Mouse (Mus musculus): ENCODE results near the gene Olfr49. TPM values are rescaled to one million over a fixed set of nuclear protein-coding genes. Genes with fewer than 3 reads are reported as not detected.

The Olfr49 gene
- total RNA-seq, 2 experiments from 2014 or later, result not detected

DNA sequence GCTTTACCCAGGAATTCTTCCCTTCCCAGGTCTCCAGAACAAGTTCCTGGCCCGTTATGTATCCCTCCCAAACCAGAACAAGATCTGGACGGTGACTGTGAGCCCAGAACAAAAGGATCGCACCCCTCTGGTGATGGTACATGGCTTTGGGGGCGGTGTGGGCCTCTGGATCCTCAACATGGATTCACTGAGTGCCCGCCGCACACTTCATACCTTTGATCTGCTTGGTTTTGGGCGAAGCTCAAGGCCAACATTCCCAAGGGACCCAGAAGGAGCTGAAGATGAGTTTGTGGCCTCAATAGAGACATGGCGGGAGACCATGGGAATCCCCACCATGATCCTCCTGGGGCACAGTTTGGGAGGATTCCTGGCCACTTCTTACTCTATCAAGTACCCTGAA, 22.1 kb downstream of the Olfr49 start:
- DNase-seq (ENCODE audit: low spot score in 2 of 2), result no peak

DNA sequence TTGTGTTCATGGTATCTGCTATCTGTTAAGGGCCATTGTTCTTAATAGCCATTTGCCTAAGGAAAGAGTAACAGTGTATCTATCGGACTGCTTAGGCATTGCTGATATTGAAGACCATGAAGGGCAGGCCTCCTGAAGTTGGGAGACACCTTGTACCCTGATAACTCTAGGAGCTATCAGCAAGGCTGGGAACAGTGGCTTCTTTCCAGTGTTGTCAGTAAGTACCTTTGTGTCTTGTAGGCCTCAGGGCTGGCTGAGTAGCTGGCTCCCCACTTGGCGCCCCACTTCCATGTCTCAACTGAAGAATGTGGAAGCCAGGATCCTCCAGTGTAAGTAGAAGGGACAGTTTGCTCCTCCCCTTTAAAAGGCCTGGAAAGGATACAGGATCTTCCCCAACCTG, 23.4 kb downstream of the Olfr49 start:
- DNase-seq (ENCODE audit: low spot score in 2 of 2), result no peak

- DNase-seq (ENCODE audit: low spot score in 2 of 2), result no peak
Measured at GRCm38 (mm10) chr14:54260196-54260595, 24.5 kb downstream of the Olfr49 start.

DNA sequence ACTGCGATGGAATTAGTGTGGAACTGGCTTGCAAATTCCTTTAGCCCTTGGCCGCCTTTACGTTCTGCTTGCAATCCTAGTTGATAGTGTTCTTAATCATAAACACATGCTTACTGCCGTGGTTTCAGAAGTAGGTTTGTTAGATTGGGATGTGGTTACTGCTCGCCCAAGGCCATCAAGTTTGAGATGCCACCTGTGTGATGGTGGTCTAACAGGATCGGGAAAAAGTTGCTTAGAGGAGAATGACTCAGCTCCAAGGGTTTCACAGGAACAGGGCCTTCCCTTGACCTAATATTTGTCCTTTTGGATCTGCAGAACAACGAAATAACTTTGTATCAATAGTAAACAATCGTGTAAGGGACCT, 25.0 kb downstream of the Olfr49 start:
- DNase-seq (ENCODE audit: low spot score in 2 of 2), result no peak

DNA sequence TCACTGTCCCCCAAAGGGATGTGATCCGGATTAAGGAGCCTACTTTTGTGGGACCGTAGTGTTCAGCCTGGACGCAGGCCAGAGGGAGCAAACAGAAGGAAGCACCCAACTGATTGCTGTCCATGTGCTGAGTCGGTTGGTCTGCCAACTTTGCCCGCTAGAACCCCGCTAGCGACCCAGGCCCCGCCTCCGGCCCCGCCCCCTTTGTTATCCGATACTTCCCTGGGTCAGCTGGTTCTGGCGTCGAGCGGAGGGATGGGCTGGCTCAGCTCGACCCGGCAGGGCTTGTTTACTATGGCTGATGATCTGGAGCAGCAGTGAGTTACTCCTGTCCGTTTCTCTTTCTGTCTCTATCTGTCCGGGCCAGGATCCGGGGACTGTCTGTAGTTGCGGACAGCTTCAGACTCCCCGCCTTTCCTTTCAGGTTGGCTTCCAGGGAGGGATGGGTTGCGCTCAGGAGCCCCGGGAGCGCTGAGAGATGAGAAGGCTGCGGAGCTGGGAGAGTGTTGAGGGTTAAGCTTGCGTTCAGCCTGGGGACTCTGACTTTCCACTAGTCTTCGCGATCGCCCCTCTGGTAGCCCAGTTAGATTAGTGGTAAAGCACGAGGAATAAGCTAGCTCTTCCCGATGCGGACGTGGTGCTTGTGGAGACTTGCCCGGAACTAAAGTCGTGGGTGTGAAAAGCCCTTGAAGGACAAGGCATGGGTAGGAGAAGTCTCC, 25.6 kb downstream of the Olfr49 start:
- peak; percentile 64 to 89 for DNase-seq (ENCODE audit: low spot score in 2 of 2)

DNA sequence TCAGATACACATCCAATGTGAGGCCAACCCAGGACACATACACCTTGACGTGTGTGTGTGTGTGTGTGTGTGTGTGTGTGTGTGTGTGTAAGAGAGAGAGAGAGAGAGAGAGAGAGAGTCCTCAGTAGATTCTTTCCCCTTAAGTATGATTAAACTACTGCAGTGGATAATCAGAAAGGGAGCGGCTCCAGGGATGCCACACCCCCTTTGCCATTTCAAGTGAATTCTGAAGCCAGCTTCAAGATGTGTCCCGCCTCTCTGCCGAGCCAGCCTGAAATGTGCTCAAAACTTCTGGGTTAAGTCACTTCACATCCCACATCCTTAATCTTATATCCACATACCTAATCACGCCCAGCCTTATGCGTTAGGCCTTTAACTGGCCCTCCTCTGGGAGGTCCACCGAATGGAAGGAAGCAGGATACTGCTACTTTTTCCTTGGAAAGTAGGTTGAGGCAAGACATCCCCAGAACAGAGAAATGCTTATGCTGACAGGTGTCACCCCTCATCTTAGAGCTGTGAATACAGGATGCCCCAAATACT, 26.5 kb downstream of the Olfr49 start:
- DNase-seq (ENCODE audit: low spot score in 2 of 2), result no peak

DNA sequence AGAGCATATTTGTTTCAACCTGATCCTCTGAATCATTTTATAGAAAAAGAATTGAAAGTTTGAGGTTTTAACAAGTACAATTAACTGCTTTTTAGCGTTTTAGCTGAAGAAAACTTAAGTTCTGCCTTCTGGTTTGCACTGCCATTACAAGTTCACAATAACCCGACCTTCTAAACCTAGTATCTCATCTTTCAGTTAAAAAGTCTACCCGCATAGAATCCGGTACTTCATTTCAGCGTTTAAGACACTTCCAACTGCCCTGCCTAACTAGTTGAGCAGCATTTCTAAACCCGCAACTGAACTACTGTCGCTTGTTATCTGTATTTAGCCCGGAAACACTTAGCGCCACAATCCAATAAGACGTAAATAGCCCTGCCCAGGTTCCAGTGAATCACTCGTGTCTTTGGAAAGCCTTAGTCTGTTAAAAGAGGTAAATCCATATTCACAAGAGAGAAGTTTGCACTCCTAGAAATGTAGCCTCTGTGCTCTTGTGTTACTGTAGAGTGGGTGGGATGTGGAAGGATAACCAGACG, 30.0 kb downstream of the Olfr49 start:
- DNase-seq (ENCODE audit: low spot score in 2 of 2), result no peak

- DNase-seq (ENCODE audit: low spot score in 2 of 2), result peak; percentile 96 to 99
Measured at GRCm38 (mm10) chr14:54253741-54254291, 30.9 kb downstream of the Olfr49 start, which contains the start of the genes Dad1 and Abhd4. TSS of gene Dad1 (minus strand) at chr14:54254104. TSS of gene Abhd4 (plus strand) at chr14:54254188.

DNA sequence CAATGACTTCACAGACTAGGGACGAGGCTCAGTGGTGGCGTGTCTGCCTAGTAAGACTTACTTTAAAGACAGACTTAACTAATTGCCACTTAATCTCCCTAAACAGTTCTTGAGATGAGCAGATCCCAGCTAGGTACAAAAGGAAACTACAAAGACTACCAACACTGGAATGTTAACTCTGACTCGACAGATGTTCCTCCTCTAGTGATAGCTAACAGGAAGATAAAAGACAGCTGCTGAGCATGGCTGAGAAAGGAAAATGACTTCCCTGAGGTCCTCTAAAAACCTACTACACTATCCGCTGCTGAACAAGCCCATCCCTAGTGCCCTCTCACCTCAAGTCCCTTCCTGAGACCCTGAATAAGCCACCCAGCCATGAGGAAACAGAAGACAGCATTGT, 34.6 kb downstream of the Olfr49 start:
- no peak for DNase-seq (ENCODE audit: low spot score in 2 of 2)

- DNase-seq (ENCODE audit: low spot score in 2 of 2), result no peak
Measured at GRCm38 (mm10) chr14:54249326-54249725, 35.4 kb downstream of the Olfr49 start.

- no peak for DNase-seq (ENCODE audit: low spot score in 2 of 2)
Measured at GRCm38 (mm10) chr14:54246232-54246631, 38.5 kb downstream of the Olfr49 start.

GRCm38 (mm10) chr14:54244183-54244582, 40.6 kb downstream of the Olfr49 start:
- no peak for DNase-seq (ENCODE audit: low spot score in 2 of 2)

DNA sequence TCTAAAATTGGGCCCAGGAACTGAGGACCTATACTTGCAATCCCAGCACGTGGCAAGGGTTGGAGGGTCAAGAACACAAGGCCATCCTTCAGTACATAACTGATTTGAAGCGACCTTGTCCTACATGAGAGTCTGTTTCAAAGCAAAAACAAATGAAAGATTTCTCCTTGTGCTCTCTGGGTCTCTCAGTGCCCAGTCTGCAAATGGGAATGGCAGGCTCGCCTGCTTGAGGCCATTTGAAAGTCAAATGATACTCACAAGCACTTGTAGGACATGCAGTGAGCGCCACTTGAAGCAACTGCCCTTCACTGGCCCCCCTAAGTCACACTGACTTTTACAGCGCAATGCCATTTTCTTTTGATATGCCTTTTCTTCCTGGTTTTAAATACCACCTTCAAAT, 44.2 kb downstream of the Olfr49 start:
- no peak for DNase-seq (ENCODE audit: low spot score in 2 of 2)

- peak; percentile 72 to 87 for DNase-seq (ENCODE audit: low spot score in 2 of 2)
Measured at GRCm38 (mm10) chr14:54239002-54239736, 45.6 kb downstream of the Olfr49 start.

GRCm38 (mm10) chr14:54236881-54237280, 47.9 kb downstream of the Olfr49 start:
- no peak for DNase-seq (ENCODE audit: low spot score in 2 of 2)

- DNase-seq (ENCODE audit: low spot score in 2 of 2), result no peak
Measured at GRCm38 (mm10) chr14:54235825-54236540, 48.8 kb downstream of the Olfr49 start.

GRCm38 (mm10) chr14:54234231-54235040, 50.3 kb downstream of the Olfr49 start:
- no peak for DNase-seq (ENCODE audit: low spot score in 2 of 2)

DNA sequence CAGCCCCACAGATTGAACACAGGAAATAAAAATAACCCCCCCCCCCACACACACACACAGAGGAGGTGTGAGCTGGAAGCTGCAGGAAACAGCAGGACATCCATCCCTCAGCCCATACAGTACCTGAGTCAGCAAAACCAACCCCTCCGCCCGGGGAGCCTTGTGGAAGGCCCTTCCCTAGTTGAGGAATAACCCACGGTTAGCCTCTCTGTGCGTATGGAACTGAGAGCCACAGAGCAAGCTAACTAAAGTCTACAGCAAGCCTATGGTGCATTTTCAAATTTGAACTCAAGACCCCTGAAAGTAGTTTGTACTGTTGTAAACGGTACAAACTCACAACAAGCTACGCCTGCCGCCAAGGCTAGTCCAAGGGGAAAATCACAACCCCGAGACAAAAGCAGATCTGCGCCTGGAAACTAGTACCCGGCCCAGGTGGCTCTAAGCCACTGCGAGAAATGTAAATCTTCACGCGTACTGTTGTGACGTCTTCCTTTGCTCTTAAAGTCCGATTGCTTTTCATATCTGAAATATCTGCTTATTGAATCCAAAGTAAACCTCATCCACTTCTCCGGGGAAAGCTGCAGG, 51.1 kb downstream of the Olfr49 start:
- no peak for DNase-seq (ENCODE audit: low spot score in 2 of 2)

DNA sequence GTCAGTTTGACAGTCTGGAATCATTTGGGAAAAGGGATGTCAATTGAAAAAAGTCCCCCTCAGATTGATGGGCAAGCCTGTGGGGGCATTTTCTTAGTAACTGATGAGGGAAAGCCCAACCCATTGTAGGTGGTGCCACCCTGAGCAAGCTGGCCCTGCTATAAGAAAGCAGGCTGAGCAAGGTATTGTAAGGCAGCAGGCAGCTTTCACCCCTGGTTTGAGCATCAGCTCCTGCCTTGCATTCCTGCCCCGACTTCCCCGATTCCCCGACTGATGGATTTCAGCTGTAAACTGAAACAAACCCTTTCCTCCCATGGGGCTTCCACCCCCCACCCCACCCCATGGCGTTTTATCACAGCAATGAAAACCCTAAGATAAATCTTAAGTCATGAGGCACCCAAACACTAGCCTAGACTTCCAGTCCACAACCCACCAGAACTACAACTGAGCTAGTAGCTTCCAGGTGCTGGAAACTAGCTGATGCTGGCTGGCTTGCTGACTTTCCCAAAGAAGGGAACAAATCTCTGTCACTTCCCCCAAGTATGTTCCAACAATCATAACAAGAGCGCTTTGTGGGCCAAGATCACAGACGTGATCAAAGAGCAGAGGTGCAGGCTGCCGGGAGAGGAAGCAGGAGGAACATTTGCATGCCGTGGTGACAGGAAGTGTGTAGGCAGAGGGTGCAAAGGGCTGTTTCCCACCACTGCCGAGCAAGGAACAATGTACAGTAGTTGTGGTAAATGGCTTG, 51.8 kb downstream of the Olfr49 start:
- DNase-seq (ENCODE audit: low spot score in 2 of 2), result no peak
